Mouse (Mus musculus) ES-E14 (cell line): ENCODE results near the gene Hbq1b. TPM values are rescaled to one million over a fixed set of nuclear protein-coding genes. Genes with fewer than 3 reads are reported as not detected.
"Not testable (repeated sequence)": the region's sequence is repeated elsewhere in the genome, so short reads cannot be mapped to it uniquely, and the experiment has no call there.

Source experiments
- DNase-seq: peaks from one replicate; pipeline ENCODE4 v3.0.0-alpha.2; 2013; ENCODE audit warnings: low read depth, low spot score
- H3K27ac ChIP-seq: 2 replicates; pipeline ENCODE4 v1.5.1; 2012; ENCODE audit warnings: low read depth, mild to moderate bottlenecking, low read length, moderate library complexity, mixed read lengths; ENCODE audit not compliant: poor library complexity, insufficient read depth, severe bottlenecking
- H3K36me3 ChIP-seq: 2 replicates; pipeline ENCODE4 v1.6.1; 2012; ENCODE audit warnings: mild to moderate bottlenecking, low read length, moderate library complexity, mixed read lengths; ENCODE audit not compliant: control insufficient read depth, poor library complexity, insufficient read depth, severe bottlenecking
- H3K4me1 ChIP-seq, 2 experiments: fragments of 150-350 bp in 1 of 2; sonication (generic) in 1 of 2; 2 replicates each; pipeline ENCODE4 v1.6.1; 2012; ENCODE audit warnings: low read length in 2 of 2, mild to moderate bottlenecking in 1 of 2, mixed read lengths in 1 of 2; ENCODE audit not compliant: control insufficient read depth in 2 of 2, insufficient read depth in 2 of 2, poor library complexity in 1 of 2
- H3K4me3 ChIP-seq, 2 experiments: fragments of 150-350 bp in 1 of 2; sonication (generic) in 1 of 2; 2 replicates each; pipeline ENCODE4 v1.5.1; 2012; ENCODE audit warnings: low read length in 2 of 2, low read depth in 1 of 2, mild to moderate bottlenecking in 1 of 2, mixed read lengths in 1 of 2; ENCODE audit not compliant: insufficient read depth in 1 of 2, poor library complexity in 1 of 2, severe bottlenecking in 1 of 2
- H3K9ac ChIP-seq: 2 replicates; pipeline ENCODE4 v1.6.1; 2012; ENCODE audit warnings: low read depth, mild to moderate bottlenecking, low read length, mixed read lengths; ENCODE audit not compliant: poor library complexity, insufficient read depth, severe bottlenecking
- H3K9me3 ChIP-seq: fragments of 150-350 bp; sonication (generic); 2 replicates; pipeline ENCODE4 v1.6.1; 2012; ENCODE audit warnings: low read depth, mild to moderate bottlenecking, low read length; ENCODE audit not compliant: control insufficient read depth, insufficient read depth
- CHD2 ChIP-seq: IDR thresholded peaks from 2 replicates; pipeline ENCODE4 v1.6.1; 2014; ENCODE audit warnings: mild to moderate bottlenecking, low read depth, low read length, inconsistent platforms
- HCFC1 ChIP-seq: IDR thresholded peaks from 2 replicates; pipeline ENCODE4 v1.6.1; 2012; ENCODE audit warnings: low read length, inconsistent platforms, borderline replicate concordance; ENCODE audit not compliant: insufficient read depth
- MAFK ChIP-seq: IDR thresholded peaks from 2 replicates; pipeline ENCODE4 v1.6.1; 2014; ENCODE audit warnings: mild to moderate bottlenecking, low read depth, low read length, inconsistent platforms; ENCODE audit not compliant: insufficient read depth
- ZC3H11A ChIP-seq: IDR thresholded peaks from 2 replicates; pipeline ENCODE4 v1.6.1; 2012; ENCODE audit warnings: low read depth, mild to moderate bottlenecking, inconsistent platforms, low read length, borderline replicate concordance
- ZNF384 ChIP-seq: IDR thresholded peaks from 2 replicates; pipeline ENCODE4 v1.6.1; 2012; ENCODE audit warnings: low read depth, low read length, inconsistent platforms
- in situ Hi-C, 2 experiments: fragments of 600-800 bp; cut with MboI; formaldehyde crosslinking; loops; one replicate each; pipeline ENCODE4 v1.15.1; 2025; ENCODE audit warnings: low sequenced_read_pairs in 2 of 2, inconsistent platforms in 1 of 2; ENCODE audit not compliant: unreplicated experiment in 2 of 2
- total RNA-seq: library from RNA; depleted of rRNA; stranded (reverse); fragments of 300-350 nt; gene quantifications from 2 replicates; pipeline ENCODE4 v1.2.3, GENCODE M21; 2012

The Hbq1b gene
- total RNA-seq, 1 experiment, result 0.80 TPM

- DNase-seq, result no peak
- in situ Hi-C loops, result no loop called here
- no peak overlapping the region for H3K4me3 ChIP-seq
- no peaks in the 10 kb centered on the region for H3K9me3 ChIP-seq
- H3K27ac ChIP-seq, result no peak overlapping the region
- H3K36me3 ChIP-seq, result no peaks in the 10 kb centered on the region
- H3K9ac ChIP-seq, result no peak overlapping the region
- H3K4me1 ChIP-seq, result no peaks in the 10 kb centered on the region
- no peak for TF ChIP-seq ZNF384
- TF ChIP-seq ZC3H11A, result no peak
- no peak for TF ChIP-seq HCFC1
- TF ChIP-seq MAFK, result no peak
- TF ChIP-seq CHD2, result no peak
Observed at GRCm38 (mm10) chr11:32285031-32285775, 1.6 kb upstream of the Hbq1b start.

GRCm38 (mm10) chr11:32285887-32286286 is 878 bp upstream of the Hbq1b start:
- DNase-seq, H3K4me1 ChIP-seq, H3K9ac ChIP-seq, H3K9me3 ChIP-seq, in situ Hi-C loops, H3K36me3 ChIP-seq, H3K27ac ChIP-seq, H3K4me3 ChIP-seq: not testable (repeated sequence)

GRCm38 (mm10) chr11:32287493-32287825 is 694 bp downstream of the Hbq1b start:
- H3K9ac ChIP-seq, result no peak overlapping the region
- no peaks in the 10 kb centered on the region; a peak in 1 of 4 replicates for H3K4me1 ChIP-seq
- no peaks in the 10 kb centered on the region for H3K36me3 ChIP-seq
- H3K4me3 ChIP-seq, result peak overlapping the region; percentile 8 to 55; a peak in 1 of 4 replicates
- in situ Hi-C loops, result no loop called here
- TF ChIP-seq ZC3H11A (no peak), ZNF384 (no peak), HCFC1 (no peak), CHD2 (no peak), MAFK (no peak)
- H3K27ac ChIP-seq, result no peak overlapping the region
- H3K9me3 ChIP-seq, result no peaks in the 10 kb centered on the region
- DNase-seq, result no peak

GRCm38 (mm10) chr11:32292819-32293218 is 6.1 kb downstream of the Hbq1b start:
- H3K27ac ChIP-seq, H3K36me3 ChIP-seq, H3K4me3 ChIP-seq, H3K9ac ChIP-seq, H3K9me3 ChIP-seq, in situ Hi-C loops, DNase-seq, H3K4me1 ChIP-seq: not testable (repeated sequence)

GRCm38 (mm10) chr11:32293479-32293878 is 6.7 kb downstream of the Hbq1b start:
- H3K9ac ChIP-seq, in situ Hi-C loops, H3K27ac ChIP-seq: not testable (repeated sequence)

GRCm38 (mm10) chr11:32296203-32296602 is 9.4 kb downstream of the Hbq1b start, which contains the start of gene Hba-a2:
Hba-a2 (plus strand) TSS chr11:32296489.
- H3K9ac ChIP-seq, in situ Hi-C loops, DNase-seq, H3K9me3 ChIP-seq, H3K4me3 ChIP-seq, H3K36me3 ChIP-seq, H3K27ac ChIP-seq, H3K4me1 ChIP-seq: not testable (repeated sequence)

More at GRCm38 (mm10) chr11:32293479-32293878, 6.7 kb downstream of the Hbq1b start:
- H3K36me3 ChIP-seq, H3K4me3 ChIP-seq, H3K9me3 ChIP-seq, DNase-seq, H3K4me1 ChIP-seq: not testable (repeated sequence)

- H3K4me1 ChIP-seq, DNase-seq, H3K27ac ChIP-seq, H3K9ac ChIP-seq, in situ Hi-C loops, H3K4me3 ChIP-seq, H3K36me3 ChIP-seq, H3K9me3 ChIP-seq: not testable (repeated sequence)
Observed at GRCm38 (mm10) chr11:32297417-32297816, 10.7 kb downstream of the Hbq1b start.
